Mouse (Mus musculus) hindbrain, embryonic 14.5 days (tissue): ENCODE measurements around the gene Psmc2. TPM values are rescaled to one million over a fixed set of nuclear protein-coding genes. Genes with fewer than 3 reads are reported as not detected.

Experiments
- ATAC-seq: fragments of 200-750 bp; cut with Nextera tagmentation; 2 replicates; pipeline ENCODE4 v1.8.0; 2017; ENCODE audit warnings: moderate number of reproducible peaks, mild to moderate bottlenecking, moderate TSS enrichment, moderate library complexity; ENCODE audit not compliant: low FRiP score
- DNase-seq: peaks from one replicate; pipeline ENCODE4 v3.0.0-alpha.2; 2015; ENCODE audit warnings: low spot score
- H3K27ac ChIP-seq: fragments of 300-500 bp; sonication (generic); 2 replicates; pipeline ENCODE4 v1.5.1; 2014; ENCODE audit warnings: mild to moderate bottlenecking, moderate library complexity
- H3K27me3 ChIP-seq: fragments of 300-500 bp; sonication (generic); 2 replicates; pipeline ENCODE4 v1.6.1; 2014; ENCODE audit warnings: mild to moderate bottlenecking, low read length, mixed read lengths; ENCODE audit not compliant: control insufficient read depth, insufficient read depth
- H3K36me3 ChIP-seq: fragments of 300-500 bp; sonication (generic); replicated peaks from 2 replicates; pipeline ENCODE4 v1.6.1; 2014; ENCODE audit not compliant: control insufficient read depth, insufficient read depth
- H3K4me1 ChIP-seq: fragments of 300-500 bp; sonication (generic); replicated peaks from 2 replicates; pipeline ENCODE4 v1.6.1; 2014; ENCODE audit warnings: antibody characterized with exemption, low read length, mixed read lengths; ENCODE audit not compliant: control insufficient read depth, insufficient read depth
- H3K4me2 ChIP-seq: fragments of 300-500 bp; sonication (generic); replicated peaks from 2 replicates; pipeline ENCODE4 v1.6.1; 2014; ENCODE audit warnings: mild to moderate bottlenecking, moderate library complexity
- H3K4me3 ChIP-seq: fragments of 300-500 bp; sonication (generic); replicated peaks from 2 replicates; pipeline ENCODE4 v1.5.1; 2014; ENCODE audit warnings: mild to moderate bottlenecking, low read length
- H3K9ac ChIP-seq: fragments of 300-500 bp; sonication (generic); 2 replicates; pipeline ENCODE4 v1.6.1; 2014
- H3K9me3 ChIP-seq: fragments of 300-500 bp; sonication (generic); 2 replicates; pipeline ENCODE4 v1.6.1; 2016; ENCODE audit warnings: low read length; ENCODE audit not compliant: control insufficient read depth
- WGBS: fragments of 180-500 bp; shearing (Covaris S2); extraction: QIAGEN DNeasy Blood & Tissue Kit; methylation state at CpG from one replicate; pipeline ENCODE4 v1.1.7; 2014; 5-methylcytosine and 5-hydroxymethylcytosine counted together
- polyA plus RNA-seq: library from polyadenylated mRNA; unstranded; fragments of >200 nt; fragmentation: Nextera tagmentation; extraction: Ambion mirVana; gene quantifications from 2 replicates; pipeline ENCODE4 v1.2.1, GENCODE M21; 2014

The Psmc2 gene
- 180 and 182 TPM in 2 replicates for polyA plus RNA-seq

DNA sequence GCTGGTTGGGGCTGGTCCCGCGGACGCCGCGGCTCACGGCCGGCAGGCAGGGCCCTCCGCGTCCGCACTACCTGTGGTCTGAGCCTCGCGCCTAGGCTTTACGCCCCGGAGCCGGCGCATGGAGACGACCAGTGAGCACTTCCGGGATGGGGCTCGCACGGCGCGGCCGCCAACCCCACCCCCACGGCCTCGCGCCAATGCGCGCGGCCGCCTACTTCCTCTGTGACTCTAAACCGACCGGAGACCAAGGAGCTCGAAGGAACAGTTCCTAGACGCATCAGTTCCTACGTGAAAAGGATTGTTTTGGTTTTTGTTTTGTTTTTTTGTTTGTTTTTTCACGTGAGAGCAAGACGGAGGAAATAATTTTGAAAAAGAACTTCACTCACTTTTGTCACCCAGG is at the start of gene Psmc2, which contains the start of gene Dnajc2:
Gene Psmc2, plus strand, starts transcription at position 231 of the 400 bp plus-strand sequence.
Gene Dnajc2, minus strand, starts transcription at position 199 of the 400 bp plus-strand sequence.
- peak; percentile 97 for ATAC-seq
- under 1% methylated on average over 37 of the region's 37 CpGs for WGBS
- H3K36me3 ChIP-seq: peaks cover 35% of the 10 kb centered on the region

DNA sequence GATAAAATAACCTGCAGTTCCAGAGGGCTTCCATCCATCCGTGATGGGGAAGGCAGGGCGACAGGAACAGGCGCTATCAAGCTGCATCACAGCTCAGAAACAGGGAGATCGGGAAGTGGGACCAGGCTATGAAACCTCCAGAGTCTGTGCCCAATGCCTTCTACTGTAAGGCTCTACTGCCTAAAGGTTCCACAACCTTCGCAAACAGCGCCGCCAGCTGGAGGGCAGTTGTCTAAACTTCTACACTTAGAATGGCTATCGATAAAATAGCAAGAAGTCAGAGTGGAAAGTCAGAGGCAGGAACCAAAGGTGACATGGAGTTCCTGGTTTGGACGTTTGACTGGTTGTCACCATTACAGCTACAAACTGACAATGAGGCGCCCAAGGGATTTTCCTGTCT is 49.5 kb upstream of the Psmc2 start:
- peaks cover 22% of the 10 kb centered on the region for H3K36me3 ChIP-seq
- no peak overlapping the region for H3K9ac ChIP-seq
- ATAC-seq: no peak
- H3K27ac ChIP-seq: no peak overlapping the region
- H3K9me3 ChIP-seq: no peaks in the 10 kb centered on the region
- no peak overlapping the region for H3K4me3 ChIP-seq
- H3K4me2 ChIP-seq: peak overlapping the region; percentile 14; the same call in 1 of the 2 replicates
- peak; percentile 62 for DNase-seq
- no peaks in the 10 kb centered on the region for H3K27me3 ChIP-seq
- whole genome bisulfite sequencing: 29% methylated on average over 10 of the region's 10 CpGs
- H3K4me1 ChIP-seq: peaks cover 21% of the 10 kb centered on the region

More for the DNA sequence above, at the start of gene Psmc2, which contains the start of gene Dnajc2:
- peak within 1 kb of the TSS; percentile 90 for H3K9ac ChIP-seq
- peak within 1 kb of the TSS; percentile 99 for H3K4me3 ChIP-seq
- H3K4me1 ChIP-seq: peaks cover 36% of the 10 kb centered on the region
- peak within 1 kb of the TSS; percentile 97 for H3K4me2 ChIP-seq
- H3K9me3 ChIP-seq: no peaks in the 10 kb centered on the region
- no peaks in the 10 kb centered on the region for H3K27me3 ChIP-seq
- DNase-seq: peak; percentile 93
- peak within 1 kb of the TSS; percentile 88 for H3K27ac ChIP-seq

DNA sequence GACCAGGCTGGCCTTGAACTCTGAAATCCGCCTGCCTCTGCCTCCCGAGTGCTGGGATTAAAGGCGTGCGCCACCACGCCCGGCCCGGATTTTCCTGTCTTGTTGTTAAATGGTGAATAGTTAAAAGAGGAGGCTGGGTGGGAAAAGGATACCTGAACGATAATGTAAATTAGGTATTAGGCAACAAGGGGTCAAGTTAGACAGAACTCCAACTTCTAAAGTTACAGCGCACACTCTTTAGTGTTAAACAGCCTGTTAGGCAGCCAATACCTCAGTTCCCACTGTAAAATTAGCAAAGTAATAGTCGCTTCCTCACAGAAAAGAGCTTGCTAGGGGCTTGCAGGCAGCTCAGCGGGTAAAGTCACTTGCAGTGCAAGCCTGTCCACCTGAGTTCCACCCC is 49.0 kb upstream of the Psmc2 start:
- Histone ChIP-seq H3K36me3 (peaks cover 24% of the 10 kb centered on the region), H3K4me1 (peaks cover 21% of the 10 kb centered on the region), H3K9ac (no peak overlapping the region), H3K4me3 (no peak overlapping the region), H3K27ac (no peak overlapping the region), H3K9me3 (no peaks in the 10 kb centered on the region), H3K4me2 (no peak overlapping the region), H3K27me3 (no peaks in the 10 kb centered on the region)
- DNase-seq (no peak), ATAC-seq (no peak)
- WGBS: 93% methylated on average over 11 of the region's 11 CpGs

DNA sequence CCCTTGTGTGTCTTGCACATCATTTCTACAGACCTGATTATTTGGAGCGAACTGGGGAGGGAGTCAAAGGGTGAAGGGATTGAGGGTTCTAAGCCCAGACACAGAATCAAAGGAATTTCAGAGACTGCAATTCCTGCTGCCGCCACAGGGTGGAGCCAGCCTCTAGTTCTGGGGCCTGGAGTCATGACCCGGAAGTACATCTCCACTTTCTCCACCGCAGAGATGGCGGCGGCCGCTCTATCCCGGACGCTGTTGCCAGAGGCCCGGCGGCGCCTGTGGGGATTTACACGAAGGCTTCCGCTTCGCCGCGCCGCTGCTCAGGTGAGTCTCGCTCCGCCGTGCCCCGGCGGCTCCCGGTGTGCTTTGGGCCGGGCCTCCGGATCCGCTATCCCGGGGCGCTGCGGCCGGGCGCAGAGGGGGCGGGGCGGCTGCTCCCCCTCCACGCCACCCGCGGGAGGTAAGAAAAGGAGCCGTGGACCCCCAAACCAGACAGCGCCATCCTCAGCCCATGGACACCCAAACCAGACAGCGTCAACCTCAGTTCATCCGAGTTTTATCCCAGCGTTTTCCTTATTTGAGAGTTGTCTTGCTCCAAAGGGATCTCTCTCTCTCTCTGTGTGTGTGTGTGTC is 48.0 kb upstream of the Psmc2 start, which contains the start of gene Pmpcb:
Gene Pmpcb, plus strand, starts transcription at position 186 of the 630 bp plus-strand sequence.
- Histone ChIP-seq H3K36me3 (peaks cover 35% of the 10 kb centered on the region), H3K9me3 (no peaks in the 10 kb centered on the region), H3K4me3 (peak within 1 kb of the TSS; percentile 60), H3K27ac (peak within 1 kb of the TSS; percentile 83), H3K4me2 (peak within 1 kb of the TSS; percentile 83), H3K27me3 (no peaks in the 10 kb centered on the region), H3K9ac (peak within 1 kb of the TSS; percentile 76), H3K4me1 (peaks cover 20% of the 10 kb centered on the region)
- peak; percentile 95 for DNase-seq
- peak; percentile 86 for ATAC-seq
- WGBS: under 1% methylated on average over 42 of the region's 42 CpGs

DNA sequence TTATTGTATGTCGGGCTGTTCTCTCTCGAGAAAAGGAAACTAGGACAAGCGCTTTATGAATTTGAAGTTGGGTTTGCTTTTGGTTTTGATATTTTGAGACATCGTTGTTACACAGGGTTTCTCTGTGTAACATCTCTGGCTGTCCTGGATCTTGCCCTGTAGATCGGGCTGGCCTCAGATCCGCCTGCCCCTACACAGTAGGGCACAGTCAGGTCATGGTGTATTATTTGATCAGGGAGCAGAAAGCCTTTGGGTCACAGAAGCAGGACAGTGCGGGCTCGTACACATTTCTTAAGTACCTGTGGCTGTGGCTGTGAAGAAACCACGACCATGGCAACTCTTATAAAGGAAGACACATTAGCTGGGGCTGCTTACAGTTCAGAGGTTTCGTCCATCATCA is 47.5 kb upstream of the Psmc2 start:
- H3K9me3 ChIP-seq: no peaks in the 10 kb centered on the region
- ATAC-seq (no peak), DNase-seq (no peak)
- peaks cover 14% of the 10 kb centered on the region for H3K4me1 ChIP-seq
- peaks cover 40% of the 10 kb centered on the region for H3K36me3 ChIP-seq
- H3K4me3 ChIP-seq: peak overlapping the region; percentile 60
- peak overlapping the region; percentile 76 for H3K9ac ChIP-seq
- H3K27ac ChIP-seq: no peak overlapping the region
- H3K4me2 ChIP-seq: peak overlapping the region; percentile 83
- 29% methylated on average over 10 of the region's 10 CpGs for WGBS
- H3K27me3 ChIP-seq: no peaks in the 10 kb centered on the region

DNA sequence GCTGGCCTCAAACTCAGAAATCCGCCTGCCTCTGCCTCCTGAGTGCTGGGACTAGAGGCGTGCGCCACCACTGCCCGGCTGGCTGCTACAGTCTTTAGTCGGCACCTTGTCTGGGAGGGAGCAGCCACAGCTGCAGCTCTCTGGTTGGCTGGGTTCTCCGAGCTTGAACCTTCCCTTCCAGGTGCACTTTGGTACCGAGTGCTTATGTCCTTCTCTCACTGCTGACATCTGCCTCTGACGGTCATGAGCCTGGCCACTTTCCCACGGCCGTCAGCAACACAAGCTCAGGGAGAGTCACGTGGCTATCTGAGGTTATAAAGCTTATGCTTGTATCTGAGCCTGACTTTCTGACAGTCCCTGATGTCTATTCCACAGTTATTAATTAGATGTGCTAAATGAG is 46.0 kb upstream of the Psmc2 start:
- no peaks in the 10 kb centered on the region for H3K27me3 ChIP-seq
- H3K4me2 ChIP-seq: no peak overlapping the region
- no peak overlapping the region for H3K27ac ChIP-seq
- DNase-seq (no peak), ATAC-seq (no peak)
- H3K9me3 ChIP-seq: no peaks in the 10 kb centered on the region
- H3K4me1 ChIP-seq: peaks cover 7% of the 10 kb centered on the region
- no peak overlapping the region for H3K9ac ChIP-seq
- H3K4me3 ChIP-seq: no peak overlapping the region
- WGBS: 92% methylated on average over 11 of the region's 11 CpGs
- peaks cover 55% of the 10 kb centered on the region for H3K36me3 ChIP-seq

DNA sequence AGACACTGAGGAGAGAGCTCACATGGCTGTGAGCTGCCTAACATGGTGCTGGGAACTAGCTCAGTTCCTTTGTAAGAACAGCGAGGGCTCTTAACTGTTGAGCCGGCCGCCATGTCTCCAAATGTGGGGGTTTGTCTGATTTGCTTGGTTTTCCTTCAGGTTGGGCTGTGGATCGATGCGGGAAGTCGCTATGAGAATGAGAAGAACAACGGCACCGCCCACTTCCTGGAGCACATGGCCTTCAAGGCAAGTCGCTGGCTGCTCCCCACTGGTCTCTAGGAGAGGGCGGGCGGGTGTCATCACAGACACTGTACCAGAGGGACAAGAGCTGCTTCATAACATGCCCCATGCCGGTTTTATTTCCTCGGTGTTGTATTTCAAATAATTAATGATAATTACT is 45.2 kb upstream of the Psmc2 start:
- Histone ChIP-seq H3K9me3 (no peaks in the 10 kb centered on the region), H3K4me3 (no peak overlapping the region), H3K27ac (no peak overlapping the region), H3K9ac (no peak overlapping the region), H3K4me1 (peaks cover 7% of the 10 kb centered on the region), H3K4me2 (no peak overlapping the region), H3K27me3 (no peaks in the 10 kb centered on the region), H3K36me3 (peaks cover 63% of the 10 kb centered on the region)
- ATAC-seq: no peak
- no peak for DNase-seq
- 85% methylated on average over 13 of the region's 13 CpGs for WGBS

DNA sequence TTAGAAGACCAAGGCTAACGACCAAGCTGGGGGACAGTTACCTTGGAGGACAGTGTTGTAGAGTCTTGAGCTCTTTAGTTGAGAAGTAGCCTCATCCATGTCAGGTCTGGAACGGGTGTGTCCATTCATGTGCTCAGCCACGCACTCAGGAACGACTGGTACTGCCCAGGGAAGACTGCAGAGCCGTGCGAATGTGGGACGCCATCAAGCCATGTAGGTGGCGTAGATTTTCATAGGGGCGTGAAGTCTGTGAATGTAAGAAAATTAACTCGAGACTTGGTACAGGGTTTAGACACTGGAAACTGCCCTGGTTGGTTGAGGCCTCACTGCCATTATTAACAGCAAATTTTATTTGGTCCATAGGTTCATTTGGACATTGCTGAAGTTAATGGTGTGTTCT is 41.5 kb upstream of the Psmc2 start:
- no peak for DNase-seq
- WGBS: 98% methylated on average over 10 of the region's 10 CpGs

DNA sequence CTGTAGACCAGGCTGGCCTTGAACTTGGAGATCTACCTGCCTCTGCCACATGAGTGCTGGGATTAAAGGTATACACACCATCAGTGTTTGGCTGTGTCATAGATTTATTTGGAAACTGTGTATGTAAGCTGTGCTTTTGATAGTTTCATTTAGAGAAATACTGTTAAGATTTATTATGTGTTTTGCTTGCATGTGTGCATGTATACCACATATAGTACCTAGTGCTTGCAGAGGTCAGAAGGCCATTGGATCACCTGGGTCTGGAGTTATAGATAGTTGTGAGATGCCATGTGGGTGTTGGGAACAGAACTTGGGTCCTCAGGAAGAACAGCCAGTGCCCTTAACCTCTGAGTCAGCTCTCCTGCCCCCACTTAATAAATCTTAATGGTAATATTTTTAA is 40.4 kb upstream of the Psmc2 start:
- no peaks in the 10 kb centered on the region for H3K4me1 ChIP-seq
- H3K27ac ChIP-seq: no peak overlapping the region
- no peak overlapping the region for H3K4me2 ChIP-seq
- no peak for ATAC-seq
- no peak overlapping the region for H3K4me3 ChIP-seq
- no peaks in the 10 kb centered on the region for H3K9me3 ChIP-seq
- peaks cover 98% of the 10 kb centered on the region for H3K36me3 ChIP-seq
- no peak overlapping the region for H3K9ac ChIP-seq
- no peaks in the 10 kb centered on the region for H3K27me3 ChIP-seq
- no peak for DNase-seq

More for the DNA sequence above, 41.5 kb upstream of the Psmc2 start:
- no peaks in the 10 kb centered on the region for H3K27me3 ChIP-seq
- H3K9me3 ChIP-seq: no peaks in the 10 kb centered on the region
- H3K9ac ChIP-seq: no peak overlapping the region
- H3K4me2 ChIP-seq: no peak overlapping the region
- no peaks in the 10 kb centered on the region for H3K4me1 ChIP-seq
- H3K4me3 ChIP-seq: no peak overlapping the region
- peaks cover 98% of the 10 kb centered on the region for H3K36me3 ChIP-seq
- no peak for ATAC-seq
- H3K27ac ChIP-seq: no peak overlapping the region
